Mouse (Mus musculus) cerebellum, postnatal 36 days (tissue): ENCODE data around the gene Rnf135.
"Not testable (repeated sequence)": the region's sequence is repeated elsewhere in the genome, so short reads cannot be mapped to it uniquely, and the experiment has no call there.

ENCODE experiments used
- DNase-seq, 2 experiments: peaks; one replicate each; pipeline ENCODE4 v3.0.0; 2021 to 2022; ENCODE audit warnings: mixed read lengths in 2 of 2

Rnf135 gene

GRCm38 (mm10) chr11:80183705-80184255 is at the start of gene Rnf135:
Gene Rnf135, plus strand, starts transcription at chr11:80183851.
- peak; percentile 90 for DNase-seq

GRCm38 (mm10) chr11:80134744-80135143 is 48.9 kb upstream of the Rnf135 start:
- no peak for DNase-seq

DNA sequence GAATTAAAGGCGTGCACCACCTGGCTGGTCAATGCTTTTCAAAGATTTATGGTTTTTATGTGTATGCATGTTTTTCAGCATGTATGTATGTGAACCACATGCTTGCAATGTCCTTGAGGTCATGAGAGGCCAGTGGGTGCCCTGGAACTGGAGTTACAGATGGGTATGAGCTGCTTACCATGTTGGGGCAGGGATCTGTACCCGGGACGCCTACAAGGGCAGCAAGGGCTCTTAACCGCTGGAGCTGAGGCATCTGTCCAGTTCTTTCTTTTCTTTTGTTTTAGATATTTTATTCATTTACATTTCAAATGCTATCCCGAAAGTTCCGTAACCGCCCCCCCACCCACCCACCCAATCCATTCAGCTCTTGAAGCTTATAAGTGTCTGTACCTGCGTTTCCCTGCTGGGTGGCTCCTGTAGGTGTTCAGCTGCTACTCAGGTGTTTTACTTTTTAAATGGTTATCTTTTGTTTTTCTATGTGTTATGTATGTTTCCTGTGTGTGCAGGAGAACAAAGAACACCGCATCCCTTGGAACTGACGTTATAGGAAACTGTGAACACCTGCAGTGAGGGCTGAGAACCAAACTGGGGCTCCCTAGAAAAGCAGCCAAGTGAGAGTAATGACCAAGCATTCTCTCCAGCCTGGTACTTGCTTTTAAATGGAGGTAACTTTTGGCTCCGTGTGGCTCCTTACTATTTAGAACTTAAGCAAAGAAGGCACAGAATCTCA is 47.5 kb upstream of the Rnf135 start:
- no peak for DNase-seq

DNA sequence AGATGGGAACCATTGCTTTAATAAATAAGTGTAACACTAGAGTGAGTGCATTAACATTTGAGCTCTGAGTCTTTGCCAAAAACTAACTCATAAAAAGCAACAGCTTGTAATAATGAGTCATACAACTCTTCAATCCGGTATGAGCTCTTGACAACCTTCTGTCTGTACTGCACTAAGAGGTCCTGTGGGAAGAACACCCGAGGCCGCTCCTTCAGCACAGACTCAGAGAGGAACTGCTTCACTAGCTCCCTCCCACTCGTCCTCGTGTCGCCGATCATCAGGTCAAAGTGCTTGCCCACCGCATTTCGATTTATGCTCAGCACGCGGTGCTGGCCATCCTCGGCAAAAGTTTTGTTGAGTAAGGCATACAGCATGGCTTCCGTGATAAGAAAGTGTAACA is 46.9 kb upstream of the Rnf135 start:
- DNase-seq = no peak

- DNase-seq = no peak
Observed at GRCm38 (mm10) chr11:80137773-80138172, 45.9 kb upstream of the Rnf135 start.

- DNase-seq = peak; percentile 86 to 91
Observed at GRCm38 (mm10) chr11:80141825-80142521, 41.7 kb upstream of the Rnf135 start, which contains the start of gene Tefm. Gene Tefm, minus strand, starts transcription at chr11:80142175.

DNA sequence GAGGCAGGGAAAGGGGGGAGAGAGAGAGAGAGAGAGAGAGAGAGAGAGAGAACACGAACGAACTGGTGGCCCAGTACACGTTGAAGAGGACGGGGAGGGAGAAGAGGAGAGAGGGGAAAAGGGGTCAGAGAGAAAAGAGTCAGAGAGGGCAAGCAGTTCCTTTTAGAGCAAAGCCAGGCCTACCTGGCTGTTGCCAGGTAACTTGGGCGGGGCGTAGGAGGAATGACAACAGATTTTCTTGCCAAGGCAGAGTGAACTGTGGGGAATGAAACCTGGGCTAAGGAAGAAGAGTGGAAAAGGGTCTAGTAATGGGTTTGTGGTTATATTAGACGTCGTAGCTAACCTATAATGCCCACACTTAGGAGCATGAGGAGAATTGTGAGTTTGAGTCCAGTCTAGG is 40.8 kb upstream of the Rnf135 start:
- no peak for DNase-seq

GRCm38 (mm10) chr11:80145787-80146275 is 37.8 kb upstream of the Rnf135 start:
- DNase-seq = no peak

DNA sequence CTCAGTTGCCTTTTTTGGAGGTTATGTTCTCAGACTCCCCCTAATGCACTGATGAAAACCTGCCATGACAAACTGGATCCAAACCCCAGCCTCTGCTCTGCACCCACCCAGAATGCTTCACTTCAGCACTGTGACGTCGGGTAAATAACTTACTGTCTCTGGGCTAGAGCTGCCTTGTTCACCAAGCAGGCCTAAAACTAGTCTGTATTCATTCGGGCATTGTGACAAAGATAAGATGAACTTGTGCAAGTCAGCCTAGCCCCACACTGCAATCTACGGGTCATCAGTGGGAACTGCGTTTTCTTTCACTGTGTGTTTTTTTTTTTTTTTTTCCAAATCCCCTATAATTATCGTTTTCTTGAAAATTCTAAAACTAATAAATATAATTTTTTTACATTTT is 35.9 kb upstream of the Rnf135 start:
- DNase-seq = no peak

GRCm38 (mm10) chr11:80148313-80148712 is 35.3 kb upstream of the Rnf135 start:
- no peak for DNase-seq

GRCm38 (mm10) chr11:80148974-80149373 is 34.7 kb upstream of the Rnf135 start:
- DNase-seq = not testable (repeated sequence)

- DNase-seq = no peak
Observed at GRCm38 (mm10) chr11:80149412-80150023, 34.1 kb upstream of the Rnf135 start.

- no peak for DNase-seq
Observed at GRCm38 (mm10) chr11:80150566-80150965, 33.1 kb upstream of the Rnf135 start.

DNA sequence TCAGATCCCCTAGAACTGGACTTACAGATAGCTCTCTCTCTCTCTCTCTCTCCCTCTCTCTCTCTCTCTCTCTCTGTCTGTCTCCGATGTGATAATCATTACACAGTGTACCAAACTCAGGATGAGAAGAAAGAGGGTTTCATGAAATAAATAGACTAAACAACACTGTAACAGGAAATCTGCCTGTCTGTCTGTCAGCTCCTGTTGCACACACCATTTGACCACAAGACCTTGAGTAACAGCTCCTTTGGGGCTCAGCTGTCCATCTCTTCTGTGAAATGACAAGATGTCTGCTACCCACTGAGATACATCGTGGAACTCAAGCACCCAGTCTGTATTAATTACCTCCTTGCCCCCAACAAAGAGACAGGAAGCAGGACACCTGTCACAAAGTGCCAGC is 32.1 kb upstream of the Rnf135 start:
- no peak for DNase-seq

DNA sequence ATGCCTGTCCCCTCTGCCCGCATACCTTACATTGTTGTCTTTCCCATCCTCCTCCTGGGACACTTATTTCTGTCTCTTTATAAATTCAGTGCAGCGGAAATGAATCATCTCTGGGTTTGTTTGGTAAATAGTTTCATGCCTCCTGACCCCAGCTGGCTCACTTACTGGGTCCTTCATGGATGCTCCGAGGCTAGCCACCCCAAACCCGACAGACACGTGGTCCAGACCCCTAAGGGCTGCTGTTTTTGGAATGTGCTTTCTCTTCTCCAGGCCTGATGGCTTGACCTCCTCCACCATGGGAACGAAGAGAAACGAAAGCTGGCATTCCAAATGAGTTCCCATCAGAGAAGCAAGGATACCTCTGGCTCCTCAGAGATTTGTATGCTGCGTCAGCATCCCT is 31.3 kb upstream of the Rnf135 start:
- no peak for DNase-seq

- DNase-seq = peak; percentile 18 to 38
Observed at GRCm38 (mm10) chr11:80153857-80154495, 29.7 kb upstream of the Rnf135 start, which contains the start of gene Adap2. Gene Adap2, plus strand, starts transcription at chr11:80154105.

DNA sequence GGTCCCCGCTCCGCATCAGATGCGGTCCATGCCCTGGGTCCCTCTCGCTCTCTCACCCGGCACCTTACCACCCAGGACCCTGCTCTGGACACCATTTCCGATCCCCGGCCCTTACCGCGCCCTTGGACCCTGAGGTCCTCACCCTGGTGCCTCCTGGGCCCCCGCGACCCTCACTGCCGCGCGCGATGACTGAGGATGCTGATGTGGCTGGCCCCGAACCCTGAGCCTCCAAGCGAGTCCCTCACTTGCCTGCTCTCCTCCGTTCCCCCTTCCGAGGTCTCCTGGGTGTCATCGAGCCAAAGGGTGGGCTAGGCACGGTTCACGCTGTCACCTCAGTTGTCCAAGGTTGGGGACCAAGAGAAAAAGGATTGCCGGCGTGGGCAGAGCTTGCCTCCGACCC is 29.1 kb upstream of the Rnf135 start:
- no peak for DNase-seq

GRCm38 (mm10) chr11:80155541-80155940 is 28.1 kb upstream of the Rnf135 start:
- no peak for DNase-seq

GRCm38 (mm10) chr11:80155961-80156360 is 27.7 kb upstream of the Rnf135 start:
- no peak for DNase-seq

DNA sequence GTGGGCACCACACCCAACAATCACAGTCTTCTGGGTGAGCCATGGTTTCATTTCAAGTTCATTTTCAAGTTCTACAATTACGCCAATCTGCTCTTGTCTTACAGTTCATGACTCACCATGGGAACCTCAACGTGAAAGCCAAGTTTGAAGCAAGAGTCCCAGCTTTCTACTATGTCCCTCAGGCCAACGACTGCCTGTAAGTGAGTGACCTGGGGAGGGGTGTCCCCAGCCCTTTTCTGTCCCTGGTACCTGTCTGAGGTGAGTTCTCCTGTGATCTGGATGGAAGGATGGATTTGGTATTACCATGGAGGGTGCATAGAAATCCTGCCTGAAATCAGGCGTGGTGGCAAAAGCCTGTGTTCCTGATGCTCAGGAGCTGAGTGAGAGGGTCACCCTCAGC is 26.8 kb upstream of the Rnf135 start:
- no peak for DNase-seq

- DNase-seq = no peak
Observed at GRCm38 (mm10) chr11:80159018-80159417, 24.6 kb upstream of the Rnf135 start.

- DNase-seq = no peak
Observed at GRCm38 (mm10) chr11:80161041-80161440, 22.6 kb upstream of the Rnf135 start.
